Mouse (Mus musculus) MEL (cell line): ENCODE results near the gene Trim58. TPM values are rescaled to one million over a fixed set of nuclear protein-coding genes. Genes with fewer than 3 reads are reported as not detected.

Source experiments
- DNase-seq: peaks from one replicate; pipeline ENCODE4 v3.0.0; 2011; ENCODE audit warnings: low read depth, low spot score
- H3K27ac ChIP-seq: 2 replicates; pipeline ENCODE4 v1.5.1; 2012; ENCODE audit warnings: low read depth, mild to moderate bottlenecking, control low read depth, low read length, moderate library complexity; ENCODE audit not compliant: control insufficient read depth
- H3K27me3 ChIP-seq, 2 experiments: fragments of 150-350 bp in 1 of 2; sonication (generic) in 1 of 2; 2 replicates each; pipeline ENCODE4 v1.6.1; 2012; ENCODE audit warnings: low read length in 2 of 2, mild to moderate bottlenecking in 2 of 2, improper control_type of control experiment in 1 of 2, moderate library complexity in 1 of 2; ENCODE audit not compliant: insufficient read depth in 2 of 2, control insufficient read depth in 1 of 2
- H3K36me3 ChIP-seq, 2 experiments: 2 replicates each; pipeline ENCODE4 v1.6.1; 2012 to 2014; ENCODE audit warnings: low read length in 2 of 2, improper control_type of control experiment in 1 of 2, inconsistent platforms in 1 of 2, mild to moderate bottlenecking in 1 of 2; ENCODE audit not compliant: insufficient read depth in 2 of 2, control insufficient read depth in 1 of 2
- H3K4me1 ChIP-seq, 2 experiments: fragments of 150-350 bp in 1 of 2; sonication (generic) in 1 of 2; 2 replicates each; pipeline ENCODE4 v1.6.1; 2012; ENCODE audit warnings: low read length in 2 of 2, improper control_type of control experiment in 1 of 2, mild to moderate bottlenecking in 1 of 2; ENCODE audit not compliant: insufficient read depth in 2 of 2, control insufficient read depth in 1 of 2
- H3K4me3 ChIP-seq, 2 experiments: fragments of 150-350 bp in 1 of 2; sonication (generic) in 1 of 2; 2 replicates each; pipeline ENCODE4 v1.5.1; 2012; ENCODE audit warnings: low read depth in 2 of 2, low read length in 2 of 2, mild to moderate bottlenecking in 2 of 2, moderate library complexity in 2 of 2, control low read depth in 1 of 2, improper control_type of control experiment in 1 of 2; ENCODE audit not compliant: control insufficient read depth in 1 of 2, insufficient read depth in 1 of 2
- H3K79me2 ChIP-seq: 2 replicates; pipeline ENCODE4 v1.6.1; 2012; ENCODE audit warnings: mild to moderate bottlenecking, low read length, moderate library complexity; ENCODE audit not compliant: control insufficient read depth, poor library complexity, insufficient read depth
- H3K9ac ChIP-seq: 2 replicates; pipeline ENCODE4 v1.6.1; 2012; ENCODE audit warnings: low read depth, mild to moderate bottlenecking, control low read depth, low read length, moderate library complexity; ENCODE audit not compliant: control insufficient read depth, poor library complexity, severe bottlenecking
- H3K9me3 ChIP-seq: fragments of 150-350 bp; sonication (generic); replicated peaks from 2 replicates; pipeline ENCODE4 v1.6.1; 2012; ENCODE audit warnings: mild to moderate bottlenecking, low read length, improper control_type of control experiment, moderate library complexity; ENCODE audit not compliant: insufficient read depth
- BHLHE40 ChIP-seq: IDR thresholded peaks from 2 replicates; pipeline ENCODE4 v1.6.1; 2012; ENCODE audit warnings: low read depth, mild to moderate bottlenecking, inconsistent platforms, low read length, improper control_type of control experiment, borderline replicate concordance
- ELF1 ChIP-seq: IDR thresholded peaks from 2 replicates; pipeline ENCODE4 v1.6.1; 2014; ENCODE audit warnings: low read depth, mild to moderate bottlenecking, inconsistent platforms, low read length, improper control_type of control experiment, moderate library complexity
- EP300 ChIP-seq, 2 experiments: IDR thresholded peaks; 2 replicates each; pipeline ENCODE4 v1.6.1; 2011; ENCODE audit warnings: improper control_type of control experiment in 2 of 2, low read length in 2 of 2, low read depth in 1 of 2, mild to moderate bottlenecking in 1 of 2
- ETS1 ChIP-seq: IDR thresholded peaks from 2 replicates; pipeline ENCODE4 v1.6.1; 2012; ENCODE audit warnings: low read depth, mild to moderate bottlenecking, inconsistent platforms, low read length, improper control_type of control experiment, moderate library complexity
- GABPA ChIP-seq: IDR thresholded peaks from 2 replicates; pipeline ENCODE4 v1.6.1; 2012; ENCODE audit warnings: low read depth, mild to moderate bottlenecking, inconsistent platforms, low read length, improper control_type of control experiment, moderate library complexity
- GATA1 ChIP-seq: IDR thresholded peaks from 2 replicates; pipeline ENCODE4 v1.6.1; 2011; ENCODE audit warnings: low read depth, low read length, improper control_type of control experiment
- HCFC1 ChIP-seq: IDR thresholded peaks from 2 replicates; pipeline ENCODE4 v1.6.1; 2012; ENCODE audit warnings: low read depth, mild to moderate bottlenecking, inconsistent platforms, low read length, improper control_type of control experiment, moderate library complexity
- MAFK ChIP-seq: IDR thresholded peaks from 2 replicates; pipeline ENCODE4 v1.6.1; 2011; ENCODE audit warnings: low read depth, mild to moderate bottlenecking, low read length, improper control_type of control experiment, borderline replicate concordance
- MAX ChIP-seq: IDR thresholded peaks from 2 replicates; pipeline ENCODE4 v1.6.1; 2011; ENCODE audit warnings: low read length, improper control_type of control experiment
- MXI1 ChIP-seq: IDR thresholded peaks from 2 replicates; pipeline ENCODE4 v1.6.1; 2011; ENCODE audit warnings: mild to moderate bottlenecking, low read depth, low read length, improper control_type of control experiment
- NELFE ChIP-seq: IDR thresholded peaks from 2 replicates; pipeline ENCODE4 v1.6.1; 2011; ENCODE audit warnings: low read depth, low read length, improper control_type of control experiment
- POLR2A ChIP-seq, 2 experiments: IDR thresholded peaks; 2 replicates each; pipeline ENCODE4 v1.6.1; 2011 to 2012; ENCODE audit warnings: low read length in 2 of 2, mild to moderate bottlenecking in 2 of 2, control low read depth in 1 of 2, improper control_type of control experiment in 1 of 2, low read depth in 1 of 2, moderate library complexity in 1 of 2; ENCODE audit not compliant: control insufficient read depth in 1 of 2, insufficient read depth in 1 of 2, poor library complexity in 1 of 2
- POLR2AphosphoS2 ChIP-seq: IDR thresholded peaks from 2 replicates; pipeline ENCODE4 v1.6.1; 2011; ENCODE audit warnings: low read length, improper control_type of control experiment
- RCOR1 ChIP-seq: IDR thresholded peaks from 2 replicates; pipeline ENCODE4 v1.6.1; 2012; ENCODE audit warnings: low read depth, mild to moderate bottlenecking, inconsistent platforms, low read length, improper control_type of control experiment
- SIN3A ChIP-seq: IDR thresholded peaks from 2 replicates; pipeline ENCODE4 v1.6.1; 2012; ENCODE audit warnings: low read length, improper control_type of control experiment, inconsistent platforms
- SMC3 ChIP-seq: IDR thresholded peaks from 2 replicates; pipeline ENCODE4 v1.6.1; 2011; ENCODE audit warnings: low read depth, low read length, improper control_type of control experiment
- TAL1 ChIP-seq: IDR thresholded peaks from 2 replicates; pipeline ENCODE4 v1.6.1; 2012; ENCODE audit warnings: mild to moderate bottlenecking, inconsistent platforms, low read length, moderate library complexity, mixed read lengths
- TBP ChIP-seq: IDR thresholded peaks from 2 replicates; pipeline ENCODE4 v1.8.0; 2011; ENCODE audit warnings: low read depth, low read length, improper control_type of control experiment
- UBTF ChIP-seq: IDR thresholded peaks from 2 replicates; pipeline ENCODE4 v1.6.1; 2012; ENCODE audit warnings: low read depth, mild to moderate bottlenecking, inconsistent platforms, low read length, improper control_type of control experiment, moderate library complexity, borderline replicate concordance; ENCODE audit not compliant: insufficient read depth
- USF2 ChIP-seq, 2 experiments: IDR thresholded peaks; 2 replicates each; pipeline ENCODE4 v1.6.1; 2011 to 2012; ENCODE audit warnings: improper control_type of control experiment in 2 of 2, low read length in 2 of 2, borderline replicate concordance in 1 of 2, inconsistent platforms in 1 of 2, low read depth in 1 of 2, mild to moderate bottlenecking in 1 of 2; ENCODE audit not compliant: insufficient read depth in 1 of 2
- ZC3H11A ChIP-seq: IDR thresholded peaks from 2 replicates; pipeline ENCODE4 v1.6.1; 2012; ENCODE audit warnings: low read depth, mild to moderate bottlenecking, inconsistent platforms, low read length, improper control_type of control experiment
- ZMIZ1 ChIP-seq: IDR thresholded peaks from 2 replicates; pipeline ENCODE4 v1.6.1; 2012; ENCODE audit warnings: low read depth, mild to moderate bottlenecking, inconsistent platforms, low read length, improper control_type of control experiment, moderate library complexity
- ZNF384 ChIP-seq: IDR thresholded peaks from 2 replicates; pipeline ENCODE4 v1.6.1; 2012; ENCODE audit warnings: low read depth, mild to moderate bottlenecking, inconsistent platforms, low read length, improper control_type of control experiment
- polyA plus RNA-seq, 2 experiments: library from polyadenylated mRNA; stranded (reverse) in 1 of 2; unstranded in 1 of 2; fragments of >175 nt in 1 of 2; fragments of >200 nt in 1 of 2; gene quantifications; 2 replicates each; pipeline versions ENCODE4 v1.2.1 to v1.2.4; 2012; ENCODE audit warnings: low replicate concordance in 2 of 2, low read depth in 1 of 2; ENCODE audit not compliant: insufficient read length in 2 of 2, insufficient read depth in 1 of 2, missing spikeins in 1 of 2
- total RNA-seq: library from RNA; depleted of rRNA; stranded (reverse); fragments of 300-350 nt; gene quantifications from 2 replicates; pipeline ENCODE4 v1.2.3, GENCODE M21; 2012; rRNA removed

Gene Trim58
- total RNA-seq (4.0 and 5.7 TPM in 2 replicates), polyA plus RNA-seq (10 to 100 TPM in 1 of 2 experiments, not detected in 1; 14.1 TPM)

DNA sequence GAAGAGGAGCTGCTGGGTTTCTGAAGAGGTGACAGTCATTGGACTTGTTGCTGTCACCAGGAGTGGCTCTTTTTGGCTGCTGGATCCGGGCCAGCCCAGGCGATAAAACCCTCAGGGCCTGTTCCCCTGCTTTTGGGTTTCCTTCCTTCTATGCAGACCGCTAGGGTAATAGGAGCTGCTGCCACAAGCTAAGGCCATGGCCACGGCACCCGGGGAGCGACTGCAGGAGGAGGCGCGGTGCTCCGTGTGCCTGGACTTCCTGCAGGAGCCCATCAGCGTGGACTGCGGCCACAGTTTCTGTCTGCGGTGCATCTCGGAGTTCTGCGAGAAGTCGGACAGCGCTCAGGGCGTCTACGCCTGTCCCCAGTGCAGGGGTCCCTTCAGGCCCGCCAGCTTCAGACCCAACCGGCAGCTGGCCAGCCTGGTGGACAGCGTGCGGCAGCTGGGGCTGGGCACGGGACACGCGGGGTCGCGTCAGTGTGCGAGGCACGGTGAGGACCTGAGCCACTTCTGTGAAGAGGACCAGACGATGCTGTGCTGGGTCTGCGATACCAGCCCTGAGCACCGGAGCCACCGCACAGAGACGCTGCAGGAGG lies at the start of gene Trim58:
Trim58 (plus strand) TSS at position 194 of the 596 bp plus-strand sequence.
- Histone ChIP-seq H3K27ac (peak within 1 kb of the TSS; percentile 73), H3K9ac (peak within 1 kb of the TSS; percentile 72), H3K4me3 (peak within 1 kb of the TSS; percentile 52 to 68), H3K36me3 (peaks cover 0 to 26% of the 10 kb centered on the region in 2 experiments; a peak in 2 of 4 replicates), H3K4me1 (peaks cover 9 to 30% of the 10 kb centered on the region in 2 experiments), H3K27me3 (no peaks in the 10 kb centered on the region), H3K79me2 (no peaks in the 10 kb centered on the region; the same call in 1 of the 2 replicates), H3K9me3 (no peaks in the 10 kb centered on the region)
- TF ChIP-seq ZNF384 (peak; percentile 77), POLR2AphosphoS2 (no peak), RCOR1 (0 out of 2 replicates have a peak, but pooled peaks have one; percentile 40), MAX (peak; percentile 56; the same call in 1 of the 2 replicates), GATA1 (peak; percentile 66), HCFC1 (peak; percentile 42; the same call in 1 of the 2 replicates), ETS1 (peak; percentile 68; the same call in 1 of the 2 replicates), USF2 (IDR thresholded peaks at IDR 0.05; ENCODE audit: borderline replicate concordance in 1 of 2, insufficient read depth in 1 of 2, low read depth in 1 of 2, low read length in 2 of 2) (no peak), ZMIZ1 (peak; percentile 51; the same call in 1 of the 2 replicates), NELFE (peak; percentile 39; the same call in 1 of the 2 replicates), MXI1 (no peak; the same call in 1 of the 2 replicates), SIN3A (peak; percentile 81; the same call in 1 of the 2 replicates), TBP (peak; percentile 77), POLR2A (IDR thresholded peaks at IDR 0.05; ENCODE audit: control insufficient read depth in 1 of 2, insufficient read depth in 1 of 2, low read depth in 1 of 2, low read length in 2 of 2, poor library complexity in 1 of 2) (peak; percentile 41 to 62; a peak in 3 of 4 replicates)
- DNase-seq, result peak; percentile 93

DNA sequence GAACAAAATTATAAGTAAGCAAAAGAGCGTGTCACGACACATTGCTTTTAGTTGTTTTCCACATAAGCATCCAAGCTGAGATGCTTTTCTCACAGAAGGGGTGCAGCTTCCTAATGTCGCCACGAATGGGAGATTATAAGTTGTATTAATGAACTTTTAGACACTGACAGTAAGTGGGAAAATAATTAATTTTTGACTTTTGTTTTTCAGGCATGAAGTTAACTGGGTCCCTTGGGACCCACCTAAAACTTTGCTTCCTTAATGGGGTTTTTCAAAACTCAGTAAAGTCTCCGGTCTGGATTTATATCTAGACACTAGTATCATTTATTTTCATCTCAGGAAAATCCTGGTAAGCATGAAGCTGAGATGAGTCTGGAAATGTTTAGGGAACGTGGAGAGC lies 45.5 kb upstream of the Trim58 start, which contains the start of gene Olfr324:
Olfr324 (plus strand) TSS at position 301 of the 400 bp plus-strand sequence.
- TF ChIP-seq ZC3H11A (no peak), BHLHE40 (no peak), EP300 (IDR thresholded peaks at IDR 0.05; ENCODE audit: low read depth in 1 of 2, low read length in 2 of 2) (no peak), GABPA (no peak), GATA1 (no peak), ZMIZ1 (no peak), SMC3 (no peak), UBTF (no peak), MAFK (no peak), ELF1 (no peak), TAL1 (no peak), POLR2A (IDR thresholded peaks at IDR 0.05; ENCODE audit: control insufficient read depth in 1 of 2, insufficient read depth in 1 of 2, low read depth in 1 of 2, low read length in 2 of 2, poor library complexity in 1 of 2) (no peak)
- no peak for DNase-seq
- 0 out of 4 replicates have a peak, but pooled peaks cover 0 to 5% of the 10 kb centered on the region in 2 experiments for H3K4me1 ChIP-seq
- no peaks in the 10 kb centered on the region for H3K79me2 ChIP-seq
- no peaks in the 10 kb centered on the region for H3K9me3 ChIP-seq
- no peak within 1 kb of the TSS for H3K27ac ChIP-seq
- H3K36me3 ChIP-seq, result no peaks in the 10 kb centered on the region
- peaks cover 3 to 12% of the 10 kb centered on the region in 2 experiments; a peak in 3 of 4 replicates for H3K27me3 ChIP-seq
- no peak within 1 kb of the TSS for H3K4me3 ChIP-seq
- no peak within 1 kb of the TSS for H3K9ac ChIP-seq
